ENCODE assay signal across 16 mouse cellular contexts in the genomic region with DNA sequence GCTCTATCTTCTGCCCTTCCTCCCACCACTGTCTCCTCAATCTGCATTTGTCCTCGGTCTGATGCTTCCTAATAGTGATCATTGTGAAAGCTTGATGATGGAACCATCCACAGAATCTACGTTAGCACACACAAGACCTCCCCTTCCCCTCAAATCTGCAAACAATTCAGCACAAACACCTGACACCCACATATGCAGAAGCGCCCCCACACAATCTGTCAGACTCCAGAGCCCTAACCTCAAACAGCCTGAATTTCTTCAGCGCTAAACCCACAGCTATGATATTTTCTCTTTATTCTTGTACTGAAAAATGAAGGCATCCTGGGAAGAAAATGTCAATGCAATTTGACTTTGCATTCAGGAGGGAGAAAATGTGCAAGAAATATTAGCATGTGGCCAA.
A peak's percentile ranks its signal among the peaks of the same experiment; 100 is the strongest.
DNase-seq lines count a peak whose midpoint lies in the region; ATAC-seq lines count a peak whose summit lies in the region.
"Had no signal": no experiment of that assay in that cellular context is flagged by ENCODE, and none has a peak within 500 bp of the region (broad histone marks: within the 10 kb centered on the region; RNA-seq: fewer than 3 reads in every experiment).

No protein-coding gene starts in this region.

- H3K27me3 ChIP-seq in hindbrain, embryonic 10.5 days (ENCODE audit: insufficient read depth, poor library complexity, severe bottlenecking) = no peaks in the 10 kb centered on the region
- no peaks in the 10 kb centered on the region for H3K27me3 ChIP-seq in hindbrain, embryonic 16.5 days (replicated peaks; ENCODE audit: control insufficient read depth, insufficient read depth, low read length)
- no peaks in the 10 kb centered on the region for H3K27me3 ChIP-seq in hindbrain, embryonic 14.5 days (ENCODE audit: control insufficient read depth, insufficient read depth, low read length)
- H3K27me3 ChIP-seq: embryonic facial prominence, embryonic 12.5 days; heart, embryonic 15.5 days; limb, embryonic 15.5 days; lung, embryonic 15.5 days had no signal

- no peaks in the 10 kb centered on the region for H3K9me3 ChIP-seq in hindbrain, embryonic 10.5 days
- no peaks in the 10 kb centered on the region for H3K9me3 ChIP-seq in hindbrain, embryonic 16.5 days (ENCODE audit: control insufficient read depth, low read length)
- H3K9me3 ChIP-seq in hindbrain, embryonic 14.5 days (ENCODE audit: control insufficient read depth, low read length) = no peaks in the 10 kb centered on the region
- H3K9me3 ChIP-seq: embryonic facial prominence, embryonic 12.5 days; heart, embryonic 15.5 days; limb, embryonic 15.5 days; lung, embryonic 15.5 days had no signal

- peaks cover 8% of the 10 kb centered on the region for H3K36me3 ChIP-seq in hindbrain, embryonic 10.5 days
- H3K36me3 ChIP-seq in hindbrain, embryonic 16.5 days (ENCODE audit: control insufficient read depth, insufficient read depth, low read length) = no peaks in the 10 kb centered on the region
- H3K36me3 ChIP-seq in hindbrain, embryonic 14.5 days (replicated peaks; ENCODE audit: control insufficient read depth, insufficient read depth) = no peaks in the 10 kb centered on the region
- H3K36me3 ChIP-seq: embryonic facial prominence, embryonic 12.5 days; limb, embryonic 15.5 days; lung, embryonic 15.5 days had no signal

- no peak overlapping the region for H3K4me2 ChIP-seq in hindbrain, embryonic 16.5 days (ENCODE audit: low read length)
- no peak overlapping the region for H3K4me2 ChIP-seq in hindbrain, embryonic 14.5 days (replicated peaks)
- H3K4me2 ChIP-seq: embryonic facial prominence, embryonic 12.5 days; heart, embryonic 15.5 days; limb, embryonic 15.5 days; lung, embryonic 15.5 days had no signal

- ATAC-seq in hindbrain, embryonic 16.5 days = no peak
- ATAC-seq in hindbrain, embryonic 14.5 days (ENCODE audit: low FRiP score) = no peak

- DNase-seq in hindbrain, embryonic 10.5 days (ENCODE audit: low spot score) = no peak
- peak; percentile 83 for DNase-seq in brain, adult 2 months (ENCODE audit: low read depth, low spot score)
- no peak for DNase-seq in hindbrain, embryonic 14.5 days (ENCODE audit: low spot score)
- DNase-seq in left cerebral cortex, postnatal 36 days (ENCODE audit: low spot score in 2 of 2) = peak; percentile 65 to 67
- no peak for DNase-seq in gastrocnemius, adult 18-20 months (ENCODE audit: low spot score)
- no peak for DNase-seq in B cell, adult 2 months
- no peak for DNase-seq in adrenal gland, adult 2 months
- DNase-seq: cerebellum, postnatal 10 days; kidney, adult 11 months; kidney, postnatal 36 days; thymus, postnatal 25 days had no signal

- H3K4me3 ChIP-seq in hindbrain, embryonic 10.5 days = no peak overlapping the region
- H3K4me3 ChIP-seq in hindbrain, embryonic 16.5 days (ENCODE audit: low read length) = no peak overlapping the region
- no peak overlapping the region for H3K4me3 ChIP-seq in hindbrain, embryonic 14.5 days (replicated peaks; ENCODE audit: low read length)
- H3K4me3 ChIP-seq: embryonic facial prominence, embryonic 12.5 days; heart, embryonic 15.5 days; limb, embryonic 15.5 days; lung, embryonic 15.5 days had no signal

- 83% methylated on average over 4 of the region's 4 CpGs for WGBS in hindbrain, embryonic 10.5 days
- 67% methylated on average over 4 of the region's 4 CpGs for WGBS in hindbrain, embryonic 16.5 days
- WGBS in hindbrain, embryonic 14.5 days = 70% methylated on average over 4 of the region's 4 CpGs

- peak overlapping the region; percentile 59 for H3K27ac ChIP-seq in hindbrain, embryonic 10.5 days
- H3K27ac ChIP-seq in hindbrain, embryonic 16.5 days (ENCODE audit: low read depth, low read length) = no peak overlapping the region
- 0 out of 2 replicates have a peak overlapping the region, but pooled peaks have one; percentile 3 for H3K27ac ChIP-seq in hindbrain, embryonic 14.5 days
- H3K27ac ChIP-seq: embryonic facial prominence, embryonic 12.5 days; heart, embryonic 15.5 days; limb, embryonic 15.5 days; lung, embryonic 15.5 days had no signal

- H3K9ac ChIP-seq in hindbrain, embryonic 16.5 days (ENCODE audit: low read depth, low read length) = no peak overlapping the region
- H3K9ac ChIP-seq in hindbrain, embryonic 14.5 days = no peak overlapping the region
- H3K9ac ChIP-seq: embryonic facial prominence, embryonic 12.5 days; heart, embryonic 15.5 days; limb, embryonic 15.5 days; lung, embryonic 15.5 days had no signal

- intact Hi-C loops in left cerebral cortex, postnatal 36 days (cut with DNase I) = no loop called here

- H3K4me1 ChIP-seq in hindbrain, embryonic 10.5 days (replicated peaks) = peaks cover 30% of the 10 kb centered on the region
- H3K4me1 ChIP-seq in hindbrain, embryonic 16.5 days (ENCODE audit: control insufficient read depth, insufficient read depth, low read depth, low read length) = peaks cover 14% of the 10 kb centered on the region
- H3K4me1 ChIP-seq in hindbrain, embryonic 14.5 days (replicated peaks; ENCODE audit: control insufficient read depth, insufficient read depth, low read length) = peaks cover 36% of the 10 kb centered on the region

Comparison
In these comparisons a context has a peak if more than half of its experiments do, and no peak if none do; other contexts are left out.
1. DNase-seq: peak in brain, adult 2 months (single experiment) and left cerebral cortex, postnatal 36 days (2 of 2); none in hindbrain, embryonic 10.5 days (single experiment), hindbrain, embryonic 14.5 days (single experiment), gastrocnemius, adult 18-20 months (single experiment), B cell, adult 2 months (0 of 2) and adrenal gland, adult 2 months (single experiment).